Mouse (Mus musculus): ENCODE data around the gene Prdx6. TPM values are rescaled to one million over a fixed set of nuclear protein-coding genes. Genes with fewer than 3 reads are reported as not detected.

Prdx6 gene
- polyA plus RNA-seq, 1 experiment: 129 TPM

- TF ChIP-seq CTCF (IDR thresholded peaks at IDR 0.05; ENCODE audit: control insufficient read depth, insufficient read depth, insufficient replicate concordance, low read depth, low read length): no peak
- no peak for TF ChIP-seq POLR2A (IDR thresholded peaks at IDR 0.05; ENCODE audit: control insufficient read depth, low read depth, low read length)
- H3K27ac ChIP-seq (ENCODE audit: control insufficient read depth, insufficient read depth, low read depth, low read length): no peak overlapping the region
- H3K36me3 ChIP-seq (ENCODE audit: control insufficient read depth, insufficient read depth, low read length): no peaks in the 10 kb centered on the region; the same call in 1 of the 2 replicates
- H3K27me3 ChIP-seq (ENCODE audit: control insufficient read depth, insufficient read depth, low read length): no peaks in the 10 kb centered on the region
- H3K4me1 ChIP-seq (ENCODE audit: control insufficient read depth, insufficient read depth, low read length): no peaks in the 10 kb centered on the region
- H3K4me3 ChIP-seq (ENCODE audit: control insufficient read depth, low read depth, low read length): no peak overlapping the region
These were observed 13.3 kb downstream of the Prdx6 start for GRCm38 (mm10) chr1:161237750-161238149.

GRCm38 (mm10) chr1:161237339-161237738, 13.7 kb downstream of the Prdx6 start:
- Histone ChIP-seq H3K27ac (ENCODE audit: control insufficient read depth, insufficient read depth, low read depth, low read length) (no peak overlapping the region), H3K4me1 (ENCODE audit: control insufficient read depth, insufficient read depth, low read length) (no peaks in the 10 kb centered on the region), H3K36me3 (ENCODE audit: control insufficient read depth, insufficient read depth, low read length) (no peaks in the 10 kb centered on the region; the same call in 1 of the 2 replicates), H3K4me3 (ENCODE audit: control insufficient read depth, low read depth, low read length) (no peak overlapping the region), H3K27me3 (ENCODE audit: control insufficient read depth, insufficient read depth, low read length) (no peaks in the 10 kb centered on the region)
- TF ChIP-seq CTCF (IDR thresholded peaks at IDR 0.05; ENCODE audit: control insufficient read depth, insufficient read depth, insufficient replicate concordance, low read depth, low read length) (no peak), POLR2A (IDR thresholded peaks at IDR 0.05; ENCODE audit: control insufficient read depth, low read depth, low read length) (no peak)

DNA sequence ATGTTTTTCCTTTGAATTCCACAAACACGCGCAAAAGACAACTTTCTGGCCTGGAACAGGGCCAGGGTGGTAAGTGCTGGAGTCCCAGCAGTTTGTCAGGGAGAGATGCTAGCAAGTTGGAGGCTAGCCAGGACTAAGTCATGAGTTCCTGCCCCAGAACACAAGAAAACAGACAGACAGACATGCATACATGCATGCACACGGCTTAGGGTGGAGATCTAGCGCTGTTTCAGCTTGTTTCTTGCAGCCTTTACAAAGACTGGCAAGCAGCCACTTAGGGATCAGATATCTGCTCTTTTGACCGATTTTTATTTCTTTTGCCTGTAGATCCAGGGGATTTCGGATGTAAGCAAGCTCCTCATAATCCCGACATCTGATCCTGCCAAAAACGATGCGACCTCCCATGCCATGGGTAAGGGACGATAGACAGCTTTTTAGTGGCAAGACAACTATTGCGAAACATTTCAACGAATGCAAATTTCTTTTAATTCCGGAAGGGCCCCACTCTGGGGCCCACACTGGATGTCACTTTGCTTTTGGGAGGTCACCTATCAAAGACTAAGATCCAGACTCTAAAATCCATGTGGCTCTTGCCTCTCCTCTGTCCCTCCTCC, 17.7 kb downstream of the Prdx6 start:
- H3K4me1 ChIP-seq (ENCODE audit: control insufficient read depth, insufficient read depth, low read length): no peaks in the 10 kb centered on the region
- TF ChIP-seq CTCF (IDR thresholded peaks at IDR 0.05; ENCODE audit: control insufficient read depth, insufficient read depth, insufficient replicate concordance, low read depth, low read length) (no peak), POLR2A (IDR thresholded peaks at IDR 0.05; ENCODE audit: control insufficient read depth, low read depth, low read length) (no peak)
- H3K27me3 ChIP-seq (ENCODE audit: control insufficient read depth, insufficient read depth, low read length): no peaks in the 10 kb centered on the region
- no peak overlapping the region for H3K27ac ChIP-seq (ENCODE audit: control insufficient read depth, insufficient read depth, low read depth, low read length)
- no peaks in the 10 kb centered on the region for H3K36me3 ChIP-seq (ENCODE audit: control insufficient read depth, insufficient read depth, low read length)
- H3K4me3 ChIP-seq (ENCODE audit: control insufficient read depth, low read depth, low read length): no peak overlapping the region

DNA sequence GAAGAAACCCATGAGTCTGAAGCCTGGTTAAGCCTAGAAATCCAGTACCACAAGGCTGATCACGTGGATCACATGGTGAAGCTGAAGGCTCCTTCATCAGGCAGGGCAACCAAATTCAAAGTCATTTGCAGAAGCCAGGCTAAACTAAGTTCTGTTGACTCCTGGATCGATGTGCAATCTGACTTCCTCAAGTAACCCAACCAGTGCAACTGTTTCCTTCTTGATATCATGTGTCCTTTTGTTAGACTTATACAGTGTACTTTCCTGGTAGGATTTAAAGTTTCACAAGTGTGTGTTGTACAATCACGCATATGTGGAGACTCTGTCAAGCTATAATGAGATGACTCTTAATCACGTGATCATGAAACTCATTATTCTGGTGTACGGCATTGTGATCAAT, 18.8 kb downstream of the Prdx6 start:
- Histone ChIP-seq H3K36me3 (ENCODE audit: control insufficient read depth, insufficient read depth, low read length) (no peaks in the 10 kb centered on the region), H3K4me3 (ENCODE audit: control insufficient read depth, low read depth, low read length) (no peak overlapping the region), H3K27ac (ENCODE audit: control insufficient read depth, insufficient read depth, low read depth, low read length) (no peak overlapping the region), H3K4me1 (ENCODE audit: control insufficient read depth, insufficient read depth, low read length) (no peaks in the 10 kb centered on the region), H3K27me3 (ENCODE audit: control insufficient read depth, insufficient read depth, low read length) (no peaks in the 10 kb centered on the region)
- TF ChIP-seq CTCF (IDR thresholded peaks at IDR 0.05; ENCODE audit: control insufficient read depth, insufficient read depth, insufficient replicate concordance, low read depth, low read length) (no peak), POLR2A (IDR thresholded peaks at IDR 0.05; ENCODE audit: control insufficient read depth, low read depth, low read length) (no peak)

GRCm38 (mm10) chr1:161224837-161225236, 26.2 kb downstream of the Prdx6 start:
- no peak for TF ChIP-seq CTCF (IDR thresholded peaks at IDR 0.05; ENCODE audit: control insufficient read depth, insufficient read depth, insufficient replicate concordance, low read depth, low read length)
- TF ChIP-seq POLR2A (IDR thresholded peaks at IDR 0.05; ENCODE audit: control insufficient read depth, low read depth, low read length): no peak
- Histone ChIP-seq H3K27ac (ENCODE audit: control insufficient read depth, insufficient read depth, low read depth, low read length) (no peak overlapping the region), H3K27me3 (ENCODE audit: control insufficient read depth, insufficient read depth, low read length) (no peaks in the 10 kb centered on the region), H3K36me3 (ENCODE audit: control insufficient read depth, insufficient read depth, low read length) (no peaks in the 10 kb centered on the region), H3K4me1 (ENCODE audit: control insufficient read depth, insufficient read depth, low read length) (no peaks in the 10 kb centered on the region), H3K4me3 (ENCODE audit: control insufficient read depth, low read depth, low read length) (no peak overlapping the region)

DNA sequence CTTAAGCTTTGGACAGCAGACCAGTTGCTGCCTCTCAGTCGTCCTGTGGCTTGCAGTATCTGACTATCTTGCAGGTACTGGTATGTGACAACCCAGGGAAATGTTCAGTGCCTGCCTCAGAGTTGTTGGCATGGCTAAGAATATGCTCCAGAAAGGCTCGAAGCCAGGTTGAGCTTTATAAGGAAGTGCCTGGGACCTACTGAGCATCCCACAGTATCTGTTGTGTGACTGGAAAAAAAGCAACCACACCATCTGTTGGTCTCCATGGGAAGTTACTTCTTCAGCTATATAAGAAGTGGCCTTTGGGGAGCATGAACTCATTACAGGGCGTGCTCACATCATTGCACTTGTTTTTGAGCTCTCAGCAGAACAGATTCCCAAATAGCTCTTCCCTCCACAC, 31.2 kb downstream of the Prdx6 start:
- Histone ChIP-seq H3K27me3 (ENCODE audit: control insufficient read depth, insufficient read depth, low read length) (no peaks in the 10 kb centered on the region), H3K27ac (ENCODE audit: control insufficient read depth, insufficient read depth, low read depth, low read length) (no peak overlapping the region), H3K36me3 (ENCODE audit: control insufficient read depth, insufficient read depth, low read length) (no peaks in the 10 kb centered on the region), H3K4me1 (ENCODE audit: control insufficient read depth, insufficient read depth, low read length) (no peaks in the 10 kb centered on the region), H3K4me3 (ENCODE audit: control insufficient read depth, low read depth, low read length) (no peak overlapping the region)
- no peak for TF ChIP-seq POLR2A (IDR thresholded peaks at IDR 0.05; ENCODE audit: control insufficient read depth, low read depth, low read length)
- TF ChIP-seq CTCF (IDR thresholded peaks at IDR 0.05; ENCODE audit: control insufficient read depth, insufficient read depth, insufficient replicate concordance, low read depth, low read length): no peak

- Histone ChIP-seq H3K27me3 (ENCODE audit: control insufficient read depth, insufficient read depth, low read length) (no peaks in the 10 kb centered on the region), H3K36me3 (ENCODE audit: control insufficient read depth, insufficient read depth, low read length) (peaks cover 1% of the 10 kb centered on the region; the same call in 1 of the 2 replicates), H3K27ac (ENCODE audit: control insufficient read depth, insufficient read depth, low read depth, low read length) (no peak overlapping the region), H3K4me3 (ENCODE audit: control insufficient read depth, low read depth, low read length) (no peak overlapping the region), H3K4me1 (ENCODE audit: control insufficient read depth, insufficient read depth, low read length) (no peaks in the 10 kb centered on the region)
- TF ChIP-seq CTCF (IDR thresholded peaks at IDR 0.05; ENCODE audit: control insufficient read depth, insufficient read depth, insufficient replicate concordance, low read depth, low read length): no peak
- no peak for TF ChIP-seq POLR2A (IDR thresholded peaks at IDR 0.05; ENCODE audit: control insufficient read depth, low read depth, low read length)
These were observed 36.6 kb downstream of the Prdx6 start for GRCm38 (mm10) chr1:161214465-161214864.
